Mouse (Mus musculus) heart, embryonic 10.5 days (tissue): ENCODE results near the gene Slc16a13. TPM values are rescaled to one million over a fixed set of nuclear protein-coding genes. Genes with fewer than 3 reads are reported as not detected.

Experiments used
- DNase-seq: peaks from one replicate; pipeline ENCODE4 v3.0.0-alpha.2; 2017; ENCODE audit warnings: low spot score
- H3K27ac ChIP-seq: fragments of 300-500 bp; sonication (generic); 2 replicates; pipeline ENCODE4 v1.5.1; 2016; ENCODE audit warnings: mild to moderate bottlenecking
- H3K27me3 ChIP-seq: fragments of 300-500 bp; sonication (generic); 2 replicates; pipeline ENCODE4 v1.6.1; 2016; ENCODE audit warnings: mild to moderate bottlenecking; ENCODE audit not compliant: poor library complexity, insufficient read depth, severe bottlenecking
- H3K36me3 ChIP-seq: fragments of 300-500 bp; sonication (generic); 2 replicates; pipeline ENCODE4 v1.6.1; 2016; ENCODE audit warnings: mild to moderate bottlenecking, moderate library complexity
- H3K4me1 ChIP-seq: fragments of 300-500 bp; sonication (generic); 2 replicates; pipeline ENCODE4 v1.6.1; 2016; ENCODE audit warnings: mild to moderate bottlenecking
- H3K4me3 ChIP-seq: fragments of 300-500 bp; sonication (generic); 2 replicates; pipeline ENCODE4 v1.5.1; 2016; ENCODE audit warnings: mild to moderate bottlenecking, moderate library complexity
- H3K9me3 ChIP-seq: fragments of 300-500 bp; sonication (generic); 2 replicates; pipeline ENCODE4 v1.6.1; 2016; ENCODE audit warnings: mild to moderate bottlenecking, moderate library complexity
- WGBS: fragments of 180-500 bp; shearing (Covaris S2); methylation state at CpG from one replicate; pipeline ENCODE4 v1.1.7; 2016; 5-methylcytosine and 5-hydroxymethylcytosine counted together
- polyA plus RNA-seq: library from polyadenylated mRNA; unstranded; fragments of >200 nt; fragmentation: Nextera tagmentation; extraction: Ambion mirVana; gene quantifications from 2 replicates; pipeline ENCODE4 v1.2.1, GENCODE M21; 2016

Gene Slc16a13
- polyA plus RNA-seq, 1 experiment from 2014 or later = 10.0 TPM

GRCm38 (mm10) chr11:70227126-70227525 lies 6.3 kb upstream of the Slc16a13 start:
- Histone ChIP-seq H3K4me3 (peak overlapping the region; percentile 56), H3K27me3 (peaks cover 66% of the 10 kb centered on the region), H3K27ac (peak overlapping the region; percentile 67; the same call in 1 of the 2 replicates), H3K4me1 (peaks cover 56% of the 10 kb centered on the region), H3K36me3 (no peaks in the 10 kb centered on the region), H3K9me3 (no peaks in the 10 kb centered on the region)
- no peak for DNase-seq
- 34% methylated on average over 5 of the region's 5 CpGs for WGBS

GRCm38 (mm10) chr11:70226602-70226890 lies 5.7 kb upstream of the Slc16a13 start:
- H3K27ac ChIP-seq = peak overlapping the region; percentile 67

GRCm38 (mm10) chr11:70225798-70226601 lies 5.1 kb upstream of the Slc16a13 start:
- H3K36me3 ChIP-seq = no peaks in the 10 kb centered on the region
- 15% methylated on average over 27 of the region's 27 CpGs for WGBS
- peaks cover 62% of the 10 kb centered on the region for H3K4me1 ChIP-seq
- H3K27ac ChIP-seq = peak overlapping the region; percentile 67
- no peaks in the 10 kb centered on the region for H3K9me3 ChIP-seq
- peak overlapping the region; percentile 56 for H3K4me3 ChIP-seq
- peaks cover 66% of the 10 kb centered on the region for H3K27me3 ChIP-seq
- DNase-seq = no peak

More at GRCm38 (mm10) chr11:70226602-70226890, 5.7 kb upstream of the Slc16a13 start:
- H3K36me3 ChIP-seq = no peaks in the 10 kb centered on the region
- H3K9me3 ChIP-seq = no peaks in the 10 kb centered on the region
- H3K4me3 ChIP-seq = peak overlapping the region; percentile 56
- WGBS = 6% methylated on average over 18 of the region's 18 CpGs
- peaks cover 60% of the 10 kb centered on the region for H3K4me1 ChIP-seq
- peaks cover 66% of the 10 kb centered on the region for H3K27me3 ChIP-seq
- no peak for DNase-seq

- peak overlapping the region; percentile 48; the same call in 1 of the 2 replicates for H3K27ac ChIP-seq
- H3K4me3 ChIP-seq = no peak overlapping the region
- WGBS = 70% methylated on average over 9 of the region's 9 CpGs
- DNase-seq = no peak
- no peaks in the 10 kb centered on the region for H3K36me3 ChIP-seq
- peaks cover 63% of the 10 kb centered on the region for H3K27me3 ChIP-seq
- no peaks in the 10 kb centered on the region for H3K9me3 ChIP-seq
- H3K4me1 ChIP-seq = peaks cover 57% of the 10 kb centered on the region
Observed at GRCm38 (mm10) chr11:70223724-70224123, 2.9 kb upstream of the Slc16a13 start.

GRCm38 (mm10) chr11:70221603-70222500 lies 988 bp upstream of the Slc16a13 start:
- Histone ChIP-seq H3K4me3 (peak overlapping the region; percentile 70), H3K27me3 (peaks cover 63% of the 10 kb centered on the region), H3K36me3 (peaks cover 9% of the 10 kb centered on the region), H3K9me3 (no peaks in the 10 kb centered on the region), H3K4me1 (peaks cover 44% of the 10 kb centered on the region), H3K27ac (peak overlapping the region; percentile 89)
- 10% methylated on average over 14 of the region's 14 CpGs for WGBS
- DNase-seq = no peak

- peak overlapping the region; percentile 89 for H3K27ac ChIP-seq
- 1% methylated on average over 24 of the region's 24 CpGs for WGBS
- no peak for DNase-seq
Observed at GRCm38 (mm10) chr11:70220323-70220722, 541 bp downstream of the Slc16a13 start.

GRCm38 (mm10) chr11:70219873-70220272 lies 991 bp downstream of the Slc16a13 start:
- H3K27me3 ChIP-seq = peaks cover 63% of the 10 kb centered on the region
- 60% methylated on average over 7 of the region's 7 CpGs for WGBS

More at GRCm38 (mm10) chr11:70220323-70220722, 541 bp downstream of the Slc16a13 start:
- Histone ChIP-seq H3K27me3 (peaks cover 63% of the 10 kb centered on the region), H3K9me3 (no peaks in the 10 kb centered on the region), H3K4me1 (peaks cover 35% of the 10 kb centered on the region), H3K36me3 (peaks cover 12% of the 10 kb centered on the region), H3K4me3 (peak overlapping the region; percentile 70)

GRCm38 (mm10) chr11:70218741-70219470 lies 2.0 kb downstream of the Slc16a13 start:
- DNase-seq = no peak
- Histone ChIP-seq H3K27me3 (peaks cover 63% of the 10 kb centered on the region), H3K4me3 (0 out of 2 replicates have a peak overlapping the region, but pooled peaks have one; percentile 12), H3K27ac (no peak overlapping the region), H3K36me3 (peaks cover 12% of the 10 kb centered on the region), H3K9me3 (no peaks in the 10 kb centered on the region), H3K4me1 (peaks cover 49% of the 10 kb centered on the region)
- 86% methylated on average over 15 of the region's 15 CpGs for WGBS

More at GRCm38 (mm10) chr11:70219873-70220272, 991 bp downstream of the Slc16a13 start:
- DNase-seq = no peak
- no peaks in the 10 kb centered on the region for H3K9me3 ChIP-seq
- peak overlapping the region; percentile 89 for H3K27ac ChIP-seq
- peaks cover 12% of the 10 kb centered on the region for H3K36me3 ChIP-seq
- H3K4me1 ChIP-seq = peaks cover 39% of the 10 kb centered on the region
- peak overlapping the region; percentile 70 for H3K4me3 ChIP-seq

- no peak for DNase-seq
- no peak overlapping the region for H3K4me3 ChIP-seq
- peaks cover 12% of the 10 kb centered on the region for H3K36me3 ChIP-seq
- H3K27me3 ChIP-seq = peaks cover 71% of the 10 kb centered on the region
- WGBS = 75% methylated on average over 4 of the region's 4 CpGs
- no peaks in the 10 kb centered on the region for H3K9me3 ChIP-seq
- H3K4me1 ChIP-seq = peaks cover 52% of the 10 kb centered on the region
- H3K27ac ChIP-seq = no peak overlapping the region
Observed at GRCm38 (mm10) chr11:70218039-70218438, 2.8 kb downstream of the Slc16a13 start.

GRCm38 (mm10) chr11:70216103-70216502 lies 4.8 kb downstream of the Slc16a13 start:
- no peaks in the 10 kb centered on the region for H3K9me3 ChIP-seq
- WGBS = 49% methylated on average over 3 of the region's 3 CpGs
- H3K36me3 ChIP-seq = peaks cover 12% of the 10 kb centered on the region
- peaks cover 41% of the 10 kb centered on the region for H3K4me1 ChIP-seq
- H3K27ac ChIP-seq = no peak overlapping the region
- DNase-seq = no peak
- H3K4me3 ChIP-seq = no peak overlapping the region
- peaks cover 87% of the 10 kb centered on the region for H3K27me3 ChIP-seq

GRCm38 (mm10) chr11:70215301-70215700 lies 5.6 kb downstream of the Slc16a13 start:
- H3K36me3 ChIP-seq = peaks cover 12% of the 10 kb centered on the region
- WGBS = 8% methylated on average over 22 of the region's 22 CpGs
- H3K4me1 ChIP-seq = peaks cover 37% of the 10 kb centered on the region
- H3K4me3 ChIP-seq = peak overlapping the region; percentile 48; the same call in 1 of the 2 replicates
- H3K27me3 ChIP-seq = peaks cover 94% of the 10 kb centered on the region
- no peak for DNase-seq
- no peaks in the 10 kb centered on the region for H3K9me3 ChIP-seq
- H3K27ac ChIP-seq = no peak overlapping the region

- H3K27me3 ChIP-seq = peaks cover 89% of the 10 kb centered on the region
- WGBS = 7% methylated on average over 18 of the region's 18 CpGs
- DNase-seq = no peak
Observed at GRCm38 (mm10) chr11:70214856-70215209, 6.0 kb downstream of the Slc16a13 start.

More at GRCm38 (mm10) chr11:70214856-70215209, 6.0 kb downstream of the Slc16a13 start:
- H3K36me3 ChIP-seq = peaks cover 12% of the 10 kb centered on the region
- H3K4me1 ChIP-seq = peaks cover 32% of the 10 kb centered on the region
- peak overlapping the region; percentile 48 for H3K4me3 ChIP-seq
- no peaks in the 10 kb centered on the region for H3K9me3 ChIP-seq
- no peak overlapping the region for H3K27ac ChIP-seq
